Mouse (Mus musculus): ENCODE measurements around the gene Fam20a. TPM values are rescaled to one million over a fixed set of nuclear protein-coding genes. Genes with fewer than 3 reads are reported as not detected.

Fam20a gene
- polyA plus RNA-seq, 1 experiment from 2014 or later: 1.2 TPM

- whole genome bisulfite sequencing: 53% methylated on average over 6 of the region's 6 CpGs
- H3K9ac ChIP-seq: no peak overlapping the region
- peaks cover 4% of the 10 kb centered on the region; the same call in 1 of the 2 replicates for H3K9me3 ChIP-seq (replicated peaks)
- H3K27me3 ChIP-seq (replicated peaks): no peaks in the 10 kb centered on the region
- no peak overlapping the region for H3K4me2 ChIP-seq
- ATAC-seq (ENCODE audit: insufficient number of reproducible peaks, low FRiP score): no peak; the same call in 1 of the 2 replicates
- H3K4me1 ChIP-seq (replicated peaks): peaks cover 21% of the 10 kb centered on the region
- H3K27ac ChIP-seq (ENCODE audit: poor library complexity, severe bottlenecking): no peak overlapping the region
- no peak overlapping the region for H3K4me3 ChIP-seq
- H3K36me3 ChIP-seq: no peaks in the 10 kb centered on the region
These were observed 21.3 kb downstream of the Fam20a start for GRCm38 (mm10) chr11:109700761-109701160.

- H3K4me2 ChIP-seq: no peak overlapping the region
- no peaks in the 10 kb centered on the region for H3K36me3 ChIP-seq
- no peak for ATAC-seq (ENCODE audit: insufficient number of reproducible peaks, low FRiP score)
- H3K4me3 ChIP-seq: no peak overlapping the region
- no peaks in the 10 kb centered on the region for H3K27me3 ChIP-seq (replicated peaks)
- no peak overlapping the region for H3K27ac ChIP-seq (ENCODE audit: poor library complexity, severe bottlenecking)
- no peak overlapping the region for H3K9ac ChIP-seq
- WGBS: 54% methylated on average over 2 of the region's 2 CpGs
- H3K4me1 ChIP-seq (replicated peaks): peaks cover 12% of the 10 kb centered on the region; the same call in 1 of the 2 replicates
- H3K9me3 ChIP-seq (replicated peaks): peaks cover 4% of the 10 kb centered on the region; the same call in 1 of the 2 replicates
These were observed 22.3 kb downstream of the Fam20a start for GRCm38 (mm10) chr11:109699784-109700183.

GRCm38 (mm10) chr11:109698740-109699139, 23.3 kb downstream of the Fam20a start:
- peaks cover 12% of the 10 kb centered on the region; the same call in 1 of the 2 replicates for H3K4me1 ChIP-seq (replicated peaks)
- no peak overlapping the region for H3K4me3 ChIP-seq
- H3K36me3 ChIP-seq: no peaks in the 10 kb centered on the region
- H3K9me3 ChIP-seq (replicated peaks): peaks cover 4% of the 10 kb centered on the region; the same call in 1 of the 2 replicates
- 82% methylated on average over 10 of the region's 10 CpGs for WGBS
- H3K27ac ChIP-seq (ENCODE audit: poor library complexity, severe bottlenecking): no peak overlapping the region
- H3K27me3 ChIP-seq (replicated peaks): no peaks in the 10 kb centered on the region
- no peak overlapping the region for H3K4me2 ChIP-seq
- no peak for ATAC-seq (ENCODE audit: insufficient number of reproducible peaks, low FRiP score)
- H3K9ac ChIP-seq: no peak overlapping the region

- peaks cover 8% of the 10 kb centered on the region; the same call in 1 of the 2 replicates for H3K4me1 ChIP-seq (replicated peaks)
- no peaks in the 10 kb centered on the region for H3K36me3 ChIP-seq
- H3K4me3 ChIP-seq: no peak overlapping the region
- ATAC-seq (ENCODE audit: insufficient number of reproducible peaks, low FRiP score): no peak
- 69% methylated on average over 5 of the region's 5 CpGs for whole genome bisulfite sequencing
- peaks cover 4% of the 10 kb centered on the region; the same call in 1 of the 2 replicates for H3K9me3 ChIP-seq (replicated peaks)
- H3K4me2 ChIP-seq: no peak overlapping the region
- H3K27me3 ChIP-seq (replicated peaks): no peaks in the 10 kb centered on the region
- H3K27ac ChIP-seq (ENCODE audit: poor library complexity, severe bottlenecking): no peak overlapping the region
- H3K9ac ChIP-seq: no peak overlapping the region
These were observed 24.9 kb downstream of the Fam20a start for GRCm38 (mm10) chr11:109697089-109697643.

DNA sequence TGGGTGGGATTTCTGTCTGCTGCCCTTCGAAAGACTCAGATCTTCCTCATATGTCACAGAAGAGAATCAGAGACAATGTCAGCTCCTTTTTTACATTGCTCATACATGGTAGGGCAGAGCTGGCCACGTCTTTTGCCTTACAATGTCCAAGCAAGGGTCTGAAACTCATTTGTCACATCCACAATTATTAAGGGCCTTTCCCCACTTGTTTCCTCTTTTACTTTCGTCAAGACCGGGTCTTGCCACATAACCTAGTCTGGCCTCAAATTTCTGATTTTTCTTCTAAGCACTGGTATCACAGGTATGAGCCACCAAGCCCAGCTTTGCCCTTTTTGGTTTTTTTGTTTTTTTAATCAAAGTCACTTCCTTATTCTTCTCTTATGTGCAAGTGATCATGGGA, 25.6 kb downstream of the Fam20a start:
- Histone ChIP-seq H3K27ac (ENCODE audit: poor library complexity, severe bottlenecking) (no peak overlapping the region), H3K36me3 (no peaks in the 10 kb centered on the region), H3K9me3 (replicated peaks) (peaks cover 4% of the 10 kb centered on the region; the same call in 1 of the 2 replicates), H3K27me3 (replicated peaks) (no peaks in the 10 kb centered on the region), H3K4me1 (replicated peaks) (peaks cover 5% of the 10 kb centered on the region; the same call in 1 of the 2 replicates), H3K4me2 (no peak overlapping the region), H3K9ac (no peak overlapping the region), H3K4me3 (no peak overlapping the region)
- 83% methylated on average over 4 of the region's 4 CpGs for WGBS
- ATAC-seq (ENCODE audit: insufficient number of reproducible peaks, low FRiP score): no peak

DNA sequence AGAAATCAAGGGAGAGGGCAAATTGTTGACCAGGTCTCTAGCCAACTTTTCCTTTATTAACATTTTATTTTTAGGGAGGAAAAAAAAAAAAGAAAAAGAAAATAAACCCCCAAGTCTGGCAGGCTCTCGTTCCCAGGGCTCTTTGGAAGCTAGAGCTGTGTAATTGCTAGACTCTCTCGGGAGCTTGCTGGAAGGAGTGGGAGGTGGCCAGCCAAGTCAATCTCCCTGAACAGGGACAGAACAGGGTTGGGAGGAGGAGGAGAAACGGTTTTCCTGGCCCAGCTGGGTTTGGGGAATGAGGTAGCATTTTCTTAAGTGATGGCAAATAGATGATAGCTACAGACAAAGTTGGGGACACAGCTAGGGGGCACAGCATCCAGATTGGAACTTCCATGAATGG, 29.3 kb downstream of the Fam20a start:
- Histone ChIP-seq H3K36me3 (no peaks in the 10 kb centered on the region), H3K4me1 (replicated peaks) (no peaks in the 10 kb centered on the region), H3K27me3 (replicated peaks) (no peaks in the 10 kb centered on the region), H3K4me2 (no peak overlapping the region), H3K9me3 (replicated peaks) (no peaks in the 10 kb centered on the region), H3K4me3 (no peak overlapping the region), H3K27ac (ENCODE audit: poor library complexity, severe bottlenecking) (no peak overlapping the region), H3K9ac (no peak overlapping the region)
- WGBS: 37% methylated on average over 3 of the region's 3 CpGs
- ATAC-seq (ENCODE audit: insufficient number of reproducible peaks, low FRiP score): no peak

DNA sequence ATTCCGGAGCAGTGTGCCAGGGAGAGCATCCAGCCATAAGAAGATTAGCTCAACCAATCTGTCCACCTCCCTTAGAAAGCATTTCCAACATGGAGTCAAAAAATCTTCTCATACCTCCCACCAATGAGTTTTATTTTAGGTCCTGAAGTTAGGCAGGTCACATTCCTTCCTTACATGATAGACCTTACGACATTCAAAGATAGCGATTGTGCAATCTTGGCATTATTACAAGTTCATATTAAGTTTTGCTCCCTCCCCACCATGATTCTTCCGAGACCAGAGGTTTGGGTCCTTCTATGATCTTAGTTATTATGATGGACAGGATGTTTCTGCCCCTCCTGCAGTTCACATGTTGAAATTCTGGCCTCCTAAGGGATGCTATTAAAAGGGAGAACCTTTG, 32.5 kb downstream of the Fam20a start:
- no peak overlapping the region for H3K4me2 ChIP-seq
- H3K9ac ChIP-seq: no peak overlapping the region
- H3K4me1 ChIP-seq (replicated peaks): 0 out of 2 replicates have a peak, but pooled peaks cover 2% of the 10 kb centered on the region
- H3K9me3 ChIP-seq (replicated peaks): no peaks in the 10 kb centered on the region
- 72% methylated on average over 4 of the region's 4 CpGs for WGBS
- H3K27me3 ChIP-seq (replicated peaks): no peaks in the 10 kb centered on the region
- H3K4me3 ChIP-seq: no peak overlapping the region
- no peak overlapping the region for H3K27ac ChIP-seq (ENCODE audit: poor library complexity, severe bottlenecking)
- ATAC-seq (ENCODE audit: insufficient number of reproducible peaks, low FRiP score): no peak
- no peaks in the 10 kb centered on the region for H3K36me3 ChIP-seq

DNA sequence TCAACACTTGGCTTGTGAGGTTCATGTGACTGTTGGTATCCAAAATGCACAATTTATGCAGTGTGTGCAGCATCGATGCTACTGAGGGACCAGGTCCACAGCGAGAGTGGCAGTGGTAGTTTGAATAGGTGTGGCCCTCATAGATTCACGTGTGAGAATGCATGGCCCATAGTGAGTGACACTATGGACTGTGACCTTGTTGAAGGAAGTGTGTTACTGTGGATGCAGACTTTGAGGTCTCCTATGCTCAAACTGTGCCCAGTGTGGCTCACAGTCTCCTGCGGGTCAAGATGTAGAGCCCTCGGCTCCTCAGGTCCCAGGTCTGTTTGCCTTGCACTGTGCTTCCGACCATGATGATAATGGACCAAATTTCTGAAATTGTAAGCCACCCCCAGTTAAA, 39.9 kb downstream of the Fam20a start:
- Histone ChIP-seq H3K4me1 (replicated peaks) (peaks cover 19% of the 10 kb centered on the region), H3K4me3 (no peak overlapping the region), H3K9ac (no peak overlapping the region), H3K9me3 (replicated peaks) (no peaks in the 10 kb centered on the region), H3K4me2 (no peak overlapping the region), H3K27me3 (replicated peaks) (no peaks in the 10 kb centered on the region), H3K36me3 (no peaks in the 10 kb centered on the region), H3K27ac (ENCODE audit: poor library complexity, severe bottlenecking) (0 out of 2 replicates have a peak overlapping the region, but pooled peaks have one; percentile 54)
- WGBS: 90% methylated on average over 6 of the region's 6 CpGs
- no peak for ATAC-seq (ENCODE audit: insufficient number of reproducible peaks, low FRiP score)

- WGBS: 47% methylated on average over 3 of the region's 3 CpGs
- Histone ChIP-seq H3K27me3 (replicated peaks) (no peaks in the 10 kb centered on the region), H3K9ac (no peak overlapping the region), H3K4me3 (no peak overlapping the region), H3K27ac (ENCODE audit: poor library complexity, severe bottlenecking) (peak overlapping the region; percentile 54), H3K4me1 (replicated peaks) (peaks cover 19% of the 10 kb centered on the region), H3K9me3 (replicated peaks) (no peaks in the 10 kb centered on the region), H3K36me3 (no peaks in the 10 kb centered on the region), H3K4me2 (no peak overlapping the region)
- peak; percentile 48 for ATAC-seq (ENCODE audit: insufficient number of reproducible peaks, low FRiP score)
These were observed 40.5 kb downstream of the Fam20a start for GRCm38 (mm10) chr11:109681556-109681955.

- Histone ChIP-seq H3K9ac (no peak overlapping the region), H3K36me3 (no peaks in the 10 kb centered on the region), H3K27ac (ENCODE audit: poor library complexity, severe bottlenecking) (0 out of 2 replicates have a peak overlapping the region, but pooled peaks have one; percentile 54), H3K4me1 (replicated peaks) (peaks cover 24% of the 10 kb centered on the region), H3K4me3 (no peak overlapping the region), H3K9me3 (replicated peaks) (no peaks in the 10 kb centered on the region), H3K27me3 (replicated peaks) (no peaks in the 10 kb centered on the region), H3K4me2 (no peak overlapping the region)
- WGBS: 33% methylated on average over 9 of the region's 9 CpGs
- ATAC-seq (ENCODE audit: insufficient number of reproducible peaks, low FRiP score): no peak
These were observed 41.1 kb downstream of the Fam20a start for GRCm38 (mm10) chr11:109680934-109681333.

- H3K27ac ChIP-seq (ENCODE audit: poor library complexity, severe bottlenecking): no peak overlapping the region
- no peak overlapping the region for H3K4me3 ChIP-seq
- no peaks in the 10 kb centered on the region for H3K27me3 ChIP-seq (replicated peaks)
- no peaks in the 10 kb centered on the region for H3K36me3 ChIP-seq
- H3K9me3 ChIP-seq (replicated peaks): no peaks in the 10 kb centered on the region
- WGBS: 68% methylated on average over 12 of the region's 12 CpGs
- H3K4me1 ChIP-seq (replicated peaks): peaks cover 21% of the 10 kb centered on the region
- H3K4me2 ChIP-seq: no peak overlapping the region
- H3K9ac ChIP-seq: no peak overlapping the region
- ATAC-seq (ENCODE audit: insufficient number of reproducible peaks, low FRiP score): no peak
These were observed 43.8 kb downstream of the Fam20a start for GRCm38 (mm10) chr11:109678291-109678690.
